Comparison of ENCODE assay signal across 12 mouse cellular contexts in the genomic region with DNA sequence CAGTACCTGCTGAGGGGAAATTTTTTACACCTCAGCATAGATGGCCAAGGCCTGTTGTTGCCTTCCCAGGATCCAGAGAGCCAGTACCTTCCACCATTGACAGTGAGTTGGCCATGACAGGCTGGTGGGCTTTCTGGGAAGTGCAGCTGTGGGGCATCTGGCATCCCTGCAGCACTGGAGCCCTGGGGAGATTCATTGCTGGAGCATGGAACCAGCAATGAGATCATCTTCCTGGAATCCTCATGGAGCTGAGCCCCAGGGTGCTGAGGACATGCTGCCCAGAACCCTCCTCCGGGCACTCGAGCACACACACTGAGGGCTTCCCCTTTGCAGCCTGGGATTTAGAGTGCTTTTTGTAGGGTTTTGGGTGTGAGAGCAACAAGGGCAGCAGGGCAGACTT. TPM values are rescaled to one million over a fixed set of nuclear protein-coding genes. Genes with fewer than 3 reads are reported as not detected.
DNase-seq lines count a peak whose midpoint lies in the region; ATAC-seq and TF ChIP-seq lines count a peak whose summit lies in the region.
"Had no signal": no experiment of that assay in that cellular context is flagged by ENCODE, and none has a peak within 500 bp of the region (broad histone marks: within the 10 kb centered on the region; RNA-seq: fewer than 3 reads in every experiment).

No protein-coding gene starts in this region.

- no peak for TF ChIP-seq POLR2A in heart, adult 2 months (IDR thresholded peaks at IDR 0.05; ENCODE audit: insufficient read depth, low read depth, low read length)
- TF ChIP-seq POLR2A in limb, embryonic 14.5 days (IDR thresholded peaks at IDR 0.05; ENCODE audit: borderline replicate concordance, extremely low read depth, insufficient read depth, insufficient read length): no peak

- peaks cover 1% of the 10 kb centered on the region; the same call in 1 of the 2 replicates for H3K79me2 ChIP-seq in heart, adult 2 months (replicated peaks; ENCODE audit: control insufficient read depth, insufficient read depth, low read length)

- H3K4me3 ChIP-seq in heart, adult 2 months: no peak overlapping the region
- H3K4me3 ChIP-seq in limb, embryonic 12.5 days (replicated peaks): no peak overlapping the region
- no peak overlapping the region for H3K4me3 ChIP-seq in limb, embryonic 10.5 days
- no peak overlapping the region for H3K4me3 ChIP-seq in ES-E14 (ENCODE audit: insufficient read depth in 1 of 2, low read depth in 1 of 2, low read length in 2 of 2, poor library complexity in 1 of 2, severe bottlenecking in 1 of 2)
- H3K4me3 ChIP-seq in limb, embryonic 14.5 days (replicated peaks; ENCODE audit: low read length): no peak overlapping the region
- no peak overlapping the region for H3K4me3 ChIP-seq in forebrain, embryonic 15.5 days
- H3K4me3 ChIP-seq: neural tube, embryonic 12.5 days had no signal

- H3K27me3 ChIP-seq in heart, adult 2 months (ENCODE audit: control insufficient read depth, insufficient read depth, low read length): no peaks in the 10 kb centered on the region
- no peaks in the 10 kb centered on the region for H3K27me3 ChIP-seq in limb, embryonic 12.5 days
- no peaks in the 10 kb centered on the region for H3K27me3 ChIP-seq in limb, embryonic 10.5 days (ENCODE audit: low read depth, poor library complexity, severe bottlenecking)
- no peaks in the 10 kb centered on the region for H3K27me3 ChIP-seq in limb, embryonic 14.5 days (ENCODE audit: control insufficient read depth, insufficient read depth, low read length)
- H3K27me3 ChIP-seq in forebrain, embryonic 15.5 days: no peaks in the 10 kb centered on the region
- H3K27me3 ChIP-seq: CH12.LX; neural tube, embryonic 12.5 days had no signal

- no peak for DNase-seq in heart, adult 2 months
- DNase-seq in heart, postnatal 36 days: no peak
- no peak for DNase-seq in limb, embryonic 10.5 days (ENCODE audit: low spot score)
- no peak for DNase-seq in ES-E14 (ENCODE audit: low read depth, low spot score)
- DNase-seq in limb, embryonic 14.5 days (ENCODE audit: low spot score): no peak
- DNase-seq in thymus, postnatal 10 days (ENCODE audit: low spot score in 2 of 2): no peak
- DNase-seq: cerebellum, adult 11 months; right cerebral cortex, postnatal 25 days had no signal

- no peak for TF ChIP-seq EP300 in heart, adult 2 months (IDR thresholded peaks at IDR 0.05; ENCODE audit: insufficient read depth, low read depth, low read length)

- H3K9ac ChIP-seq in heart, adult 2 months (ENCODE audit: low read depth, low read length): no peak overlapping the region
- H3K9ac ChIP-seq in limb, embryonic 12.5 days (replicated peaks): no peak overlapping the region
- H3K9ac ChIP-seq in ES-E14 (ENCODE audit: insufficient read depth, low read depth, low read length, poor library complexity, severe bottlenecking): no peak overlapping the region
- peak overlapping the region; percentile 4; the same call in 1 of the 2 replicates for H3K9ac ChIP-seq in limb, embryonic 14.5 days (ENCODE audit: low read depth, low read length, severe bottlenecking)
- H3K9ac ChIP-seq in forebrain, embryonic 15.5 days (replicated peaks): no peak overlapping the region
- H3K9ac ChIP-seq: neural tube, embryonic 12.5 days had no signal

- H3K36me3 ChIP-seq in heart, adult 2 months (ENCODE audit: control insufficient read depth, insufficient read depth, low read length): no peaks in the 10 kb centered on the region; the same call in 1 of the 2 replicates
- H3K36me3 ChIP-seq in limb, embryonic 12.5 days: peaks cover 26% of the 10 kb centered on the region
- peaks cover 30% of the 10 kb centered on the region for H3K36me3 ChIP-seq in limb, embryonic 10.5 days
- peaks cover 16% of the 10 kb centered on the region for H3K36me3 ChIP-seq in ES-E14 (ENCODE audit: control insufficient read depth, insufficient read depth, low read length, poor library complexity, severe bottlenecking)
- peaks cover 12% of the 10 kb centered on the region; the same call in 1 of the 2 replicates for H3K36me3 ChIP-seq in limb, embryonic 14.5 days (ENCODE audit: control insufficient read depth, insufficient read depth, low read length)
- H3K36me3 ChIP-seq in forebrain, embryonic 15.5 days: no peaks in the 10 kb centered on the region

- in situ Hi-C loops in ES-E14 (cut with MboI; ENCODE audit: low sequenced_read_pairs in 2 of 2, unreplicated experiment in 2 of 2): no loop called here

- H3K4me1 ChIP-seq in heart, adult 2 months (ENCODE audit: control insufficient read depth, insufficient read depth, low read length): peaks cover 37% of the 10 kb centered on the region
- H3K4me1 ChIP-seq in limb, embryonic 12.5 days (replicated peaks): peaks cover 42% of the 10 kb centered on the region
- peaks cover 51% of the 10 kb centered on the region for H3K4me1 ChIP-seq in limb, embryonic 10.5 days
- H3K4me1 ChIP-seq in ES-E14 (ENCODE audit: control insufficient read depth in 2 of 2, insufficient read depth in 2 of 2, low read length in 2 of 2, poor library complexity in 1 of 2): peaks cover 10 to 47% of the 10 kb centered on the region in 2 experiments
- H3K4me1 ChIP-seq in limb, embryonic 14.5 days (ENCODE audit: control insufficient read depth, insufficient read depth, low read length): peaks cover 35% of the 10 kb centered on the region
- H3K4me1 ChIP-seq in forebrain, embryonic 15.5 days: peaks cover 20% of the 10 kb centered on the region

- ATAC-seq in limb, embryonic 12.5 days (ENCODE audit: insufficient number of reproducible peaks, insufficient read depth, low FRiP score, low TSS enrichment, low read depth): no peak
- ATAC-seq in limb, embryonic 14.5 days (ENCODE audit: low FRiP score, low read depth): no peak
- ATAC-seq in forebrain, embryonic 15.5 days (replicated peaks): no peak

- intact Hi-C loops in heart, adult 2 months (cut with DNase I): no loop called here
- intact Hi-C loops in heart, postnatal 36 days (cut with DNase I): no loop called here

- no peak overlapping the region for H3K4me2 ChIP-seq in limb, embryonic 12.5 days
- H3K4me2 ChIP-seq in limb, embryonic 14.5 days (replicated peaks; ENCODE audit: low read depth, low read length, severe bottlenecking): no peak overlapping the region
- H3K4me2 ChIP-seq in forebrain, embryonic 15.5 days (replicated peaks): no peak overlapping the region
- H3K4me2 ChIP-seq: neural tube, embryonic 12.5 days had no signal

- peak overlapping the region; percentile 7; the same call in 1 of the 2 replicates for H3K27ac ChIP-seq in heart, adult 2 months
- peak overlapping the region; percentile 45; the same call in 1 of the 2 replicates for H3K27ac ChIP-seq in limb, embryonic 12.5 days
- no peak overlapping the region for H3K27ac ChIP-seq in limb, embryonic 10.5 days
- H3K27ac ChIP-seq in ES-E14 (ENCODE audit: insufficient read depth, low read depth, low read length, poor library complexity, severe bottlenecking): 0 out of 2 replicates have a peak overlapping the region, but pooled peaks have one; percentile 2
- peak overlapping the region; percentile 67; the same call in 1 of the 2 replicates for H3K27ac ChIP-seq in limb, embryonic 14.5 days (replicated peaks; ENCODE audit: low read depth, low read length)
- no peak overlapping the region for H3K27ac ChIP-seq in forebrain, embryonic 15.5 days (replicated peaks)
- H3K27ac ChIP-seq: neural tube, embryonic 12.5 days had no signal

- H3K9me3 ChIP-seq in limb, embryonic 12.5 days: no peaks in the 10 kb centered on the region
- H3K9me3 ChIP-seq in limb, embryonic 10.5 days (replicated peaks): no peaks in the 10 kb centered on the region
- H3K9me3 ChIP-seq in ES-E14 (ENCODE audit: control insufficient read depth, insufficient read depth, low read depth, low read length): no peaks in the 10 kb centered on the region
- H3K9me3 ChIP-seq in limb, embryonic 14.5 days (ENCODE audit: control insufficient read depth, low read length): no peaks in the 10 kb centered on the region
- H3K9me3 ChIP-seq in forebrain, embryonic 15.5 days: no peaks in the 10 kb centered on the region
- H3K9me3 ChIP-seq: neural tube, embryonic 12.5 days had no signal

- no peak for TF ChIP-seq CTCF in heart, adult 2 months (IDR thresholded peaks at IDR 0.05)

- 22% methylated on average over 2 of the region's 2 CpGs for WGBS in heart, adult 2 months
- WGBS in limb, embryonic 12.5 days: 74% methylated on average over 2 of the region's 2 CpGs
- 61% methylated on average over 2 of the region's 2 CpGs for WGBS in limb, embryonic 10.5 days
- WGBS in limb, embryonic 14.5 days: 70% methylated on average over 2 of the region's 2 CpGs
- WGBS in forebrain, embryonic 15.5 days: 49% methylated on average over 2 of the region's 2 CpGs

TF ChIP-seq in ES-E14, 5 proteins besides CTCF, POLR2A, EP300 and RAD21:
- TF ChIP-seq MAFK (IDR thresholded peaks at IDR 0.05; ENCODE audit: insufficient read depth, low read depth, low read length) (no peak), ZC3H11A (IDR thresholded peaks at IDR 0.05; ENCODE audit: borderline replicate concordance, low read depth, low read length) (no peak), ZNF384 (IDR thresholded peaks at IDR 0.05; ENCODE audit: low read depth, low read length) (no peak), CHD2 (IDR thresholded peaks at IDR 0.05; ENCODE audit: low read depth, low read length) (no peak), HCFC1 (IDR thresholded peaks at IDR 0.05; ENCODE audit: borderline replicate concordance, insufficient read depth, low read length) (no peak)

RNA-seq across cellular contexts. Expression of gene Pgs1, which starts 9.2 kb away (rescaled TPM):
- total RNA-seq in heart, adult 2 months (2021): 10 to 100 TPM; 17.9 to 18.1 TPM
- 21.8 and 26.5 TPM in 2 replicates for polyA plus RNA-seq in heart, adult 2 months (2012; rRNA removed)
- 10 to 100 TPM; 17.8 to 20.0 TPM for total RNA-seq in heart, postnatal 36 days (2021)
- 40.7 and 43.1 TPM in 2 replicates for polyA plus RNA-seq in limb, embryonic 12.5 days (2016; fragmentation: Nextera tagmentation; extraction: Ambion mirVana)
- polyA plus RNA-seq in limb, embryonic 10.5 days (2016; fragmentation: Nextera tagmentation; extraction: Ambion mirVana): 47.1 and 47.4 TPM in 2 replicates
- 95.2 and 101 TPM in 2 replicates for total RNA-seq in ES-E14 (2012; rRNA removed)
- 36.2 and 41.7 TPM in 2 replicates for polyA plus RNA-seq in limb, embryonic 14.5 days (2012; rRNA removed)
- 30.5 and 35.9 TPM in 2 replicates for polyA plus RNA-seq in limb, embryonic 14.5 days (2014; fragmentation: Nextera tagmentation; extraction: Ambion mirVana)
- polyA plus RNA-seq in forebrain, embryonic 15.5 days (2015; fragmentation: Nextera tagmentation; extraction: Ambion mirVana): 52.9 and 54.3 TPM in 2 replicates

RNA-seq across cellular contexts. Expression of gene Socs3, which starts 25.4 kb away (rescaled TPM):
- 1 to 10 TPM; 2.8 to 4.5 TPM for total RNA-seq in heart, adult 2 months (2021)
- 3.7 and 4.4 TPM in 2 replicates for polyA plus RNA-seq in heart, adult 2 months (2012; rRNA removed)
- 1 to 10 TPM; 3.4 to 3.8 TPM for total RNA-seq in heart, postnatal 36 days (2021)
- 14.9 and 16.4 TPM in 2 replicates for polyA plus RNA-seq in limb, embryonic 12.5 days (2016; fragmentation: Nextera tagmentation; extraction: Ambion mirVana)
- polyA plus RNA-seq in limb, embryonic 10.5 days (2016; fragmentation: Nextera tagmentation; extraction: Ambion mirVana): 11.2 and 13.2 TPM in 2 replicates
- total RNA-seq in ES-E14 (2012; rRNA removed): 69.8 and 78.6 TPM in 2 replicates
- polyA plus RNA-seq in limb, embryonic 14.5 days (2012; rRNA removed): 18.4 and 21.3 TPM in 2 replicates
- polyA plus RNA-seq in limb, embryonic 14.5 days (2014; fragmentation: Nextera tagmentation; extraction: Ambion mirVana): 6.4 and 8.6 TPM in 2 replicates
- polyA plus RNA-seq in forebrain, embryonic 15.5 days (2015; fragmentation: Nextera tagmentation; extraction: Ambion mirVana): 14.2 and 15.1 TPM in 2 replicates

Comparison
In these comparisons a context has a peak if more than half of its experiments do, and no peak if none do; other contexts are left out.
1. H3K27ac ChIP-seq: peak in heart, adult 2 months (single experiment), limb, embryonic 12.5 days (single experiment), ES-E14 (single experiment) and limb, embryonic 14.5 days (single experiment); none in limb, embryonic 10.5 days (single experiment) and forebrain, embryonic 15.5 days (single experiment).